Mouse (Mus musculus): ENCODE measurements around the gene Slc16a2.

GRCm38 (mm10) chrX:103742057-103742315, 79.8 kb downstream of the Slc16a2 start:
- TF ChIP-seq CTCF (IDR thresholded peaks at IDR 0.05; ENCODE audit: insufficient read depth, low read length) (no peak), POLR2A (IDR thresholded peaks at IDR 0.05; ENCODE audit: borderline replicate concordance, extremely low read depth, low read depth, low read length) (no peak)
